20 mouse cellular contexts compared by ENCODE assay signal in genomic region chr9:116702611-116703010, GRCm38 (mm10).
DNase-seq lines count a peak whose midpoint lies in the region; ATAC-seq lines count a peak whose summit lies in the region.
"Had no signal": no experiment of that assay in that cellular context is flagged by ENCODE, and none has a peak within 500 bp of the region (broad histone marks: within the 10 kb centered on the region; RNA-seq: fewer than 3 reads in every experiment).

No protein-coding gene starts in this region.

- H3K27ac ChIP-seq in kidney, embryonic 15.5 days = peak overlapping the region; percentile 61
- H3K27ac ChIP-seq: forebrain, embryonic 15.5 days; neural tube, embryonic 15.5 days had no signal

- H3K4me1 ChIP-seq in kidney, embryonic 15.5 days = 0 out of 2 replicates have a peak, but pooled peaks cover 4% of the 10 kb centered on the region
- H3K4me1 ChIP-seq: forebrain, embryonic 15.5 days; neural tube, embryonic 15.5 days had no signal

- no peaks in the 10 kb centered on the region for H3K27me3 ChIP-seq in kidney, embryonic 15.5 days
- H3K27me3 ChIP-seq: forebrain, embryonic 15.5 days; neural tube, embryonic 15.5 days; Patski had no signal

- no peak for ATAC-seq in kidney, embryonic 15.5 days (replicated peaks; ENCODE audit: low FRiP score)
- no peak for ATAC-seq in erythroid progenitor cell, adult 5-6 weeks (replicated peaks; ENCODE audit: low FRiP score, poor library complexity, severe bottlenecking)
- ATAC-seq: activated CD4-positive, CD25-positive, alpha-beta regulatory T cell, adult 4 months; forebrain, embryonic 15.5 days; Patski had no signal

- H3K36me3 ChIP-seq in kidney, embryonic 15.5 days = 0 out of 2 replicates have a peak, but pooled peaks cover 6% of the 10 kb centered on the region
- H3K36me3 ChIP-seq: forebrain, embryonic 15.5 days; neural tube, embryonic 15.5 days had no signal

- intact Hi-C loops in heart, postnatal 36 days (cut with DNase I) = no loop called here

- WGBS in kidney, embryonic 15.5 days = 78% methylated on average over 1 of the region's 1 CpGs

- DNase-seq in gastrocnemius, postnatal 25 days = peak; percentile 8
- DNase-seq in gastrocnemius, adult 8-10 months (ENCODE audit: low spot score in 2 of 2) = no peak
- DNase-seq in kidney, postnatal 25 days = no peak
- DNase-seq in heart, adult 9 months (ENCODE audit: low spot score in 2 of 2) = peak; percentile 20 to 26
- peak; percentile 5 to 24 for DNase-seq in heart, postnatal 36 days
- no peak for DNase-seq in urinary bladder, adult 2 months (ENCODE audit: low spot score)
- DNase-seq: B cell, adult 2 months; cerebellum, adult 9-11 months; layer of hippocampus, postnatal 36 days; left cerebral cortex, postnatal 4 days; lung, adult 2 months; midbrain, embryonic 14.5 days; thymus, adult 2 months had no signal

- no peak overlapping the region for H3K9ac ChIP-seq in kidney, embryonic 15.5 days
- H3K9ac ChIP-seq: forebrain, embryonic 15.5 days; neural tube, embryonic 15.5 days had no signal

- no peak overlapping the region for H3K4me2 ChIP-seq in kidney, embryonic 15.5 days
- H3K4me2 ChIP-seq: forebrain, embryonic 15.5 days; neural tube, embryonic 15.5 days had no signal

- H3K9me3 ChIP-seq in kidney, embryonic 15.5 days (replicated peaks) = 0 out of 2 replicates have a peak, but pooled peaks cover 3% of the 10 kb centered on the region
- H3K9me3 ChIP-seq: forebrain, embryonic 15.5 days; neural tube, embryonic 15.5 days had no signal

- no peak overlapping the region for H3K4me3 ChIP-seq in kidney, embryonic 15.5 days (replicated peaks)
- H3K4me3 ChIP-seq: forebrain, embryonic 15.5 days; myocyte; neural tube, embryonic 15.5 days had no signal

Comparison
In these comparisons a context has a peak if more than half of its experiments do, and no peak if none do; other contexts are left out.
1. DNase-seq: peak in gastrocnemius, postnatal 25 days (single experiment), heart, adult 9 months (2 of 2) and heart, postnatal 36 days (2 of 2); none in gastrocnemius, adult 8-10 months (0 of 2), kidney, postnatal 25 days (0 of 2) and urinary bladder, adult 2 months (single experiment).